Mouse (Mus musculus) testis, adult 2 months (tissue): ENCODE data around the gene Tspan5.

Experiments used
- CTCF ChIP-seq: fragments of 200-500 bp; IDR thresholded peaks from 2 replicates; pipeline ENCODE4 v1.5.1; 2012; ENCODE audit warnings: low read depth, mild to moderate bottlenecking, inconsistent platforms, low read length, moderate library complexity; ENCODE audit not compliant: control insufficient read depth, insufficient read depth, insufficient replicate concordance
- POLR2A ChIP-seq: fragments of 200-500 bp; IDR thresholded peaks from 2 replicates; pipeline ENCODE4 v1.6.1; 2012; ENCODE audit warnings: low read depth, mild to moderate bottlenecking, inconsistent platforms, low read length, moderate library complexity; ENCODE audit not compliant: control insufficient read depth

GRCm38 (mm10) chr3:138740291-138740690, 1.7 kb upstream of the Tspan5 start:
- TF ChIP-seq CTCF: no peak
- TF ChIP-seq POLR2A: no peak
